Mouse (Mus musculus) heart, postnatal 10 days (tissue): ENCODE results near the gene Tst. TPM values are rescaled to one million over a fixed set of nuclear protein-coding genes. Genes with fewer than 3 reads are reported as not detected.

Experiments used
- DNase-seq, 2 experiments: peaks; one replicate each; pipeline ENCODE4 v3.0.0; 2021
- intact Hi-C: fragments of 180-260 bp; cut with DNase I; formaldehyde crosslinking; loops from one replicate; pipeline ENCODE4 v1.15.1; 2025
- total RNA-seq, 2 experiments: library from RNA; stranded (reverse); gene quantifications; 2 replicates each; pipeline ENCODE4 v1.2.3; 2021

The Tst gene
- total RNA-seq, 2 experiments from 2014 or later: 14.4 to 16.4 TPM

DNA sequence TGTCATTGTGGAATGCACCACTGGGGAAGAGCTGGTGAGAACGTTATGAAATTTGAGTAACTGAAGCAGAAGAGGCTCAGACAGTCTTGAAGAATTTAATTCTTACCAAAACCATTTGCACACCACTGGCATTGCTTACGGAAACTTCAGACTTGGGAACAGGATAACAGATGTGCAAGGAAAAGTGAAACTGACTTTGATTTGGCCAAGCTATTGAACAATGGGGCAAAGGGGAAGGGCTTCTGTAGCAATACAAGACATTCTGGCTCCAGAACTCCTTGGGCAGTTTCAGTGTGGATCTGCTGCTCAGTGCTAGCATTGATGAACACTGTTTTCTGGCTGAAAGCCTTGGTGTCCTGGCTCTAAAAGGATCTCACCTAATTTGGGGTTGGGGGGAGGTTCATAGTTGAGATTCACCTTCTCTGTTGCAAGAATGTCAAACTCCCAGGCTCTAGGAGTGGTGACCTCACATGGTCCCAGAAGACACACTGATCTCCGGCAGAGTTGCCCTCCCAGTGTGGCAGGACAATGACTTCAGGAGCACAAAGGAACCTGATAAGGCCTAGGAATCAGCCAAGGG, 54.0 kb downstream of the Tst start:
- intact Hi-C loops: no loop called here
- no peak for DNase-seq

Other genes with a start within 250 kb of the Tst start
- 10 to 100 TPM; 14.2 to 20.7 TPM for gene Ift27, start 231.8 kb downstream of the Tst start, total RNA-seq
- gene Pvalb, start 199.5 kb downstream of the Tst start, total RNA-seq: not detected
- gene Ncf4, start 161.1 kb downstream of the Tst start, total RNA-seq: 1 to 10 TPM; 2.0 to 2.6 TPM
- gene Csf2rb2, start 100.2 kb downstream of the Tst start, total RNA-seq: 1 to 10 TPM; 1.3 to 1.6 TPM
- gene Csf2rb, start 80.2 kb downstream of the Tst start, total RNA-seq: 1 to 10 TPM; 2.2 to 2.7 TPM
- gene Tex33, start 10.0 kb downstream of the Tst start, total RNA-seq: not detected
- gene Mpst, start 509 bp upstream of the Tst start, total RNA-seq: 10 to 100 TPM; 26.0 to 26.3 TPM
- 10 to 100 TPM; 80.7 TPM for gene Kctd17, start 22.7 kb upstream of the Tst start, total RNA-seq
- gene Tmprss6, start 62.7 kb upstream of the Tst start, total RNA-seq: under 1 TPM; 0.10 to 0.45 TPM
- gene Il2rb, start 89.4 kb upstream of the Tst start, total RNA-seq: under 1 TPM; 0.20 to 0.26 TPM
- 10 to 100 TPM; 89.5 to 98.7 TPM for gene C1qtnf6, start 125.5 kb upstream of the Tst start, total RNA-seq
- under 1 TPM in 1 of 2 experiments, not detected in 1; 0.20 TPM for gene Sstr3, start 138.8 kb upstream of the Tst start, total RNA-seq
- gene Rac2, start 166.9 kb upstream of the Tst start, total RNA-seq: 1 to 10 TPM; 4.6 to 4.7 TPM
- 1 to 10 TPM; 4.8 to 6.9 TPM for gene Cyth4, start 191.1 kb upstream of the Tst start, total RNA-seq